Mouse (Mus musculus) limb, embryonic 13.5 days (tissue): ENCODE results near the gene Spint1. TPM values are rescaled to one million over a fixed set of nuclear protein-coding genes. Genes with fewer than 3 reads are reported as not detected.

Source experiments
- ATAC-seq: fragments of 200-750 bp; cut with Nextera tagmentation; 2 replicates; pipeline ENCODE4 v1.8.0; 2017; ENCODE audit warnings: low read depth, moderate number of reproducible peaks, moderate TSS enrichment; ENCODE audit not compliant: low FRiP score
- H3K27ac ChIP-seq: fragments of 300-500 bp; sonication (generic); 2 replicates; pipeline ENCODE4 v1.5.1; 2015; ENCODE audit warnings: inconsistent platforms, mild to moderate bottlenecking, moderate library complexity
- H3K27me3 ChIP-seq: fragments of 300-500 bp; sonication (generic); 2 replicates; pipeline ENCODE4 v1.6.1; 2015; ENCODE audit warnings: mild to moderate bottlenecking, inconsistent platforms
- H3K36me3 ChIP-seq: fragments of 300-500 bp; sonication (generic); 2 replicates; pipeline ENCODE4 v1.6.1; 2015; ENCODE audit warnings: inconsistent platforms, mild to moderate bottlenecking, moderate library complexity
- H3K4me1 ChIP-seq: fragments of 300-500 bp; sonication (generic); 2 replicates; pipeline ENCODE4 v1.6.1; 2015; ENCODE audit warnings: inconsistent platforms
- H3K4me2 ChIP-seq: fragments of 300-500 bp; sonication (generic); replicated peaks from 2 replicates; pipeline ENCODE4 v1.6.1; 2015; ENCODE audit warnings: inconsistent platforms, mild to moderate bottlenecking, moderate library complexity
- H3K4me3 ChIP-seq: fragments of 300-500 bp; sonication (generic); 2 replicates; pipeline ENCODE4 v1.5.1; 2015; ENCODE audit warnings: moderate library complexity, mild to moderate bottlenecking, inconsistent platforms
- H3K9ac ChIP-seq: fragments of 300-500 bp; sonication (generic); 2 replicates; pipeline ENCODE4 v1.6.1; 2015; ENCODE audit warnings: mild to moderate bottlenecking, inconsistent platforms
- H3K9me3 ChIP-seq: fragments of 300-500 bp; sonication (generic); 2 replicates; pipeline ENCODE4 v1.6.1; 2016; ENCODE audit warnings: inconsistent platforms
- WGBS: fragments of 180-500 bp; shearing (Covaris S2); methylation state at CpG from one replicate; pipeline ENCODE4 v1.1.7; 2015; 5-methylcytosine and 5-hydroxymethylcytosine counted together
- polyA plus RNA-seq: library from polyadenylated mRNA; unstranded; fragments of >200 nt; fragmentation: Nextera tagmentation; extraction: Ambion mirVana; gene quantifications from 2 replicates; pipeline ENCODE4 v1.2.1, GENCODE M21; 2015

Gene Spint1
- polyA plus RNA-seq, 1 experiment from 2014 or later = 9.4 TPM

DNA sequence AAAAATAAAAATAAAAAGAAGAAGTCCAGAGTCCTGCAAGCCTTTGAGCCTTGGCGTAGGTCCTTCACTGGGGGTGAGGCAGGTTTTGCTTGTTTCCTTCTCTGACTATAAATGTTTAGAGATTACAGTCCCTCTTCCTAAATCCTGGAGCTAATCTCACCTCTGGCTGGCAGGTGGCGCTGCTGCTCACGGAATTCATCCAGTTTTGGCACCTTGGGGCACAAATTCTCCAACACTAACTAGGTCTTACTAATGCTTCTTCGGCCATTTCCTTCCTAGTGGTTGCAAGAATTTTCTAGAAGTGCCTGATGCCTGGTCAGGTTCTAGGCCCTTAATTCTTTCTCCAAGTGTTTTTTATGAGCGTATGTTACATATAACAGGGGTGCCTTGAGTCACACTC, 61.2 kb downstream of the Spint1 start:
- Histone ChIP-seq H3K4me3 (no peak overlapping the region), H3K9me3 (no peaks in the 10 kb centered on the region), H3K9ac (no peak overlapping the region), H3K36me3 (peaks cover 66% of the 10 kb centered on the region), H3K4me1 (peaks cover 19% of the 10 kb centered on the region), H3K27me3 (no peaks in the 10 kb centered on the region), H3K27ac (no peak overlapping the region), H3K4me2 (no peak overlapping the region)
- 46% methylated on average over 5 of the region's 5 CpGs for WGBS
- no peak for ATAC-seq

GRCm38 (mm10) chr2:119298839-119299238, 61.7 kb downstream of the Spint1 start:
- Histone ChIP-seq H3K4me3 (no peak overlapping the region), H3K36me3 (peaks cover 61% of the 10 kb centered on the region), H3K9ac (no peak overlapping the region), H3K27me3 (no peaks in the 10 kb centered on the region), H3K4me2 (no peak overlapping the region), H3K27ac (no peak overlapping the region), H3K9me3 (no peaks in the 10 kb centered on the region), H3K4me1 (peaks cover 20% of the 10 kb centered on the region)
- 82% methylated on average over 2 of the region's 2 CpGs for WGBS
- no peak for ATAC-seq

Other genes starting within 250 kb of the Spint1 start
- gene Ccdc32, start 208.0 kb upstream of the Spint1 start, polyA plus RNA-seq = 22.8 and 23.1 TPM in 2 replicates
- 4.5 and 4.8 TPM in 2 replicates for gene Rpusd2, start 202.6 kb upstream of the Spint1 start, polyA plus RNA-seq
- 54.7 and 56.3 TPM in 2 replicates for gene Knl1, start 190.2 kb upstream of the Spint1 start, polyA plus RNA-seq
- gene Rad51, start 124.6 kb upstream of the Spint1 start, polyA plus RNA-seq = 47.1 and 47.9 TPM in 2 replicates
- 41.4 and 44.4 TPM in 2 replicates for gene Rmdn3, start 80.3 kb upstream of the Spint1 start, polyA plus RNA-seq
- 5.8 and 6.5 TPM in 2 replicates for gene Gchfr, start 69.6 kb upstream of the Spint1 start, polyA plus RNA-seq
- gene Gm14137, start 62.9 kb upstream of the Spint1 start, polyA plus RNA-seq = 0.47 and 0.75 TPM in 2 replicates
- gene Zfyve19, start 28.7 kb upstream of the Spint1 start, polyA plus RNA-seq = 58.3 and 61.1 TPM in 2 replicates
- 23.1 and 25.4 TPM in 2 replicates for gene Dnajc17, start 28.6 kb upstream of the Spint1 start, polyA plus RNA-seq
- gene Ppp1r14d, start 7.5 kb upstream of the Spint1 start, polyA plus RNA-seq = not detected in 2 replicates
- 11.1 and 11.5 TPM in 2 replicates for gene Rhov, start 33.9 kb downstream of the Spint1 start, polyA plus RNA-seq
- gene Vps18, start 51.4 kb downstream of the Spint1 start, polyA plus RNA-seq = 21.0 and 21.5 TPM in 2 replicates
- gene Dll4, start 88.4 kb downstream of the Spint1 start, polyA plus RNA-seq = 5.4 TPM in 2 replicates
- 0.70 and 1.0 TPM in 2 replicates for gene Chac1, start 113.9 kb downstream of the Spint1 start, polyA plus RNA-seq
- gene Ino80, start 240.3 kb downstream of the Spint1 start, polyA plus RNA-seq = 4.2 and 4.5 TPM in 2 replicates